Mouse (Mus musculus): ENCODE results near the gene Defb7.

Gene Defb7

DNA sequence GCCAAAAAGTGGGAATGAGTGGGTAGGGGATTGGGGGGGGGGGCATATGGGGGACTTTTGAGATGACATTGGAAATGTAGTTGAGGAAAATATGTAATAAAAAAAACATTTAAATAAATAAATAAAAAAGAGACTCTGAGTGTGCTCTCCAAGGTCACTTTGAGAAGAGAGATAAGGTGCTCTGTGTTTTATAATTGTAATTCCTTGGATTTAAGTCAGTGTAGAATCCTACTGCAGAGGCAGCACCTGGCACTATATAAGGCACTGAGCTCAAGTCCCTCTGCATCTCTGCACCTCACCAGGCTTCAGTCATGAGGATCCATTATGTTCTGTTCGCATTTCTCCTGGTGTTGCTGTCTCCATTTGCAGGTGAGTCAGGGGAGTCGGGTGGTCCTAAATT lies at the start of gene Defb7:
TSS of gene Defb7 (plus strand) at position 301 of the 400 bp plus-strand sequence.
- DNase-seq (ENCODE audit: low read depth, low spot score): no peak

DNA sequence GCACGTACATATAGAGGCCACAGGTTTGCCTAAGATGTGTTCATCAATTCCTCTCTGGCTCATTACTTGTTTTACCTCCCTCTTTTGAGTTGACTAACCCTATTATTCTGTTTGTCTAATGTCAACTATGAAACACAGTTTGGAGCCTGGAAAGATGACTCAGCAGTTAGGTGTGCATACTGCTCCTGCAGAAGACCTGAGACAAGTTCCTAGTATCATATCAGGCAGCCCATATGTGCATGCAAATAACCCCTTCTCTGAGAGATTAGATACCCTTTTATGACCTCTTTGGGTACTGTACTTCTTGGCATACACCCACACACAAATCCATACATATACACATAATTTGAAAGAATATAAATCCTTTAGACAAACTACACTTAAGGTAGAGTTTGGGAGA lies 48.5 kb upstream of the Defb7 start:
- DNase-seq (ENCODE audit: low read depth, low spot score): no peak

DNA sequence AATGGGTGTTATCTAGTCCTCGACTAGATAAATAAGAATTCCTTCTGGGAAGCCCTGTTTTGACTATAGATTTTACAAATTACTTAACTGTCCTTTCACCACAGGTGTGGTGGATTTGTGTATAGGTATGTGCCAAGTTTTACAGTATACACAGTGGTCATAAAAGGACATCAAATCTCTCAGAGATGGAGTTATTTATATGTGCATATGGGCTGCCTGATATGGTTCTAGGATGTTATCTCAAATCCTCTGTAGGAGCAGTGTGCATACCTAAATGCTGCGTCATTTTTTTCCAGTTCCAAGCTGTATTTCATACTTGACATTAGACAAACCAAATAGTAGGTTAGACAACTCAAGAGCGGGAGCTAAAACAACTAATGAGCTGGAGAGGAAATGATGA lies 33.5 kb upstream of the Defb7 start:
- no peak for DNase-seq (ENCODE audit: low read depth, low spot score)

GRCm38 (mm10) chr8:19469026-19469425 lies 25.9 kb upstream of the Defb7 start:
- no peak for DNase-seq (ENCODE audit: low read depth, low spot score)

GRCm38 (mm10) chr8:19500524-19500923 lies 5.6 kb downstream of the Defb7 start:
- DNase-seq (ENCODE audit: low read depth, low spot score): no peak

DNA sequence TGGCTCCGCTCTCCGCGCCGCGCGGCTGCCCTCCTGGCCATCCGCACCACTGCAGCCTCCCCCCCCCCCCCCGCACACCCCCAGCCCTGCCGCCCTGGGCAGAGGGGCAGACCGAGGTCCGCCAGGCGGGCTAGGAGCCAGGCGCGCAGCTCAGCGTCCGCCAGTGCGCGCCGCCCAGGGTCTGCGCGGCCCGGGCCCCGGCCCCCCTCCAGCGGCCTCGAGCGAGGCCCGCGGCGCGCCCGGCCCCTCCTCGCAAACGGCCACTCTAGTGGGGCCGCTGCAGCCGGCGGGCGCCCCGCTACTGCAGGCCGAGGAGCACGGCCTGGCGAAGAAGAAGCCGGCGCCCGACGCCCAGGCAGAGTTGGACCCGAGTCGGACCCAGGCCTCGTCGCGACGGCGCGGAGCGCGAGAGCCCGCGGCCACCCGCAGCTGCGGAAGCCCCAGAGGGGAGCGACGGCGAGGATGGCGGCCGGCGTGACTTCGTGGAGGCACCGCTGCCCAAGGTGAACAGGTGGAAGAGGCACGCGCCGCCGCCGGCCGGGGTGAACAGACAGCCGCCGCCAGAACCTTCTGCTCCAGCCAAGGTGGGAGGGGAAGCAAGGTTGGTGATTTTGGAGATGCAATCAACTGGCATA lies 40.4 kb downstream of the Defb7 start:
- no peak for DNase-seq (ENCODE audit: low read depth, low spot score)

DNA sequence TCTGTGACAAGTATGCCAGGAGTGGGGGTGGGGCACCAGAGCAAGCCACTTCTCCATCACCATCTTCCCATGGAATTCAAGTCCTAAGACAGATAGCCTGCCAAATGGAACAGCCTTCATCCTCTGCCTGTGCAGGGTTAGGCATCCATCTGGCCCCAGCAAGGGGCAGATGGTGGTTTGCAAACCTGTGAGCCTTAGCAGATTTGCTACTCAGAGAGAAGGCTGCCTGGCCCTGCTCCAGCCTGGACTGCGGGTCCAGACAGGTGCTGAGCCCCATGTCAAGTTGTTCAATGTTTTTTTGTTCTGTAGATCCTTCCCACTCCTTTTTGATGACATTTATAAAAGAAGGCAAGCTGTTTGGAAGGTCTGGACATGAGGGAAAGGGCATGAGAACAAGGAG lies 45.5 kb downstream of the Defb7 start:
- no peak for DNase-seq (ENCODE audit: low read depth, low spot score)
